Mouse (Mus musculus): ENCODE results near the gene Ccdc175.

- TF ChIP-seq CTCF (IDR thresholded peaks at IDR 0.05; ENCODE audit: control insufficient read depth, insufficient read depth, insufficient read length): no peak
- no peak for TF ChIP-seq USF1 (IDR thresholded peaks at IDR 0.05; ENCODE audit: low read depth)
- no peak for TF ChIP-seq CEBPB (IDR thresholded peaks at IDR 0.05; ENCODE audit: low read depth)
Measured at GRCm38 (mm10) chr12:72158421-72158820, 26.4 kb downstream of the Ccdc175 start.
